Mouse (Mus musculus) forebrain, embryonic 11.5 days (tissue): ENCODE measurements at regions not wholly inside any gene's neighbourhood (a gene's known extent, or its start where the extent isn't known, plus 50 kb on each side); places are given as distances from the start of the nearest gene placed in this dataset.

Source experiments
- ATAC-seq: fragments of 200-750 bp; cut with Nextera tagmentation; replicated peaks from 2 replicates; pipeline ENCODE4 v1.8.0; 2017; ENCODE audit warnings: moderate TSS enrichment; ENCODE audit not compliant: low FRiP score
- DNase-seq: peaks from one replicate; pipeline ENCODE4 v3.0.0-alpha.2; 2017; ENCODE audit warnings: low spot score
- H3K27ac ChIP-seq: fragments of 300-500 bp; sonication (generic); 2 replicates; pipeline ENCODE4 v1.5.1; 2014; ENCODE audit warnings: low read depth, low read length
- H3K27me3 ChIP-seq: fragments of 300-500 bp; sonication (generic); 2 replicates; pipeline ENCODE4 v1.6.1; 2014; ENCODE audit warnings: mild to moderate bottlenecking, low read length, mixed read lengths; ENCODE audit not compliant: control insufficient read depth, insufficient read depth
- H3K36me3 ChIP-seq: fragments of 300-500 bp; sonication (generic); 2 replicates; pipeline ENCODE4 v1.6.1; 2014; ENCODE audit warnings: mild to moderate bottlenecking, low read length, moderate library complexity, mixed read lengths; ENCODE audit not compliant: control insufficient read depth, insufficient read depth
- H3K4me1 ChIP-seq: fragments of 300-500 bp; sonication (generic); replicated peaks from 2 replicates; pipeline ENCODE4 v1.6.1; 2014; ENCODE audit warnings: low read length, mixed read lengths; ENCODE audit not compliant: control insufficient read depth, insufficient read depth
- H3K4me2 ChIP-seq: fragments of 300-500 bp; sonication (generic); 2 replicates; pipeline ENCODE4 v1.6.1; 2014; ENCODE audit warnings: low read depth, mild to moderate bottlenecking, low read length, moderate library complexity, mixed read lengths; ENCODE audit not compliant: severe bottlenecking
- H3K4me3 ChIP-seq: fragments of 300-500 bp; sonication (generic); 2 replicates; pipeline ENCODE4 v1.5.1; 2014; ENCODE audit warnings: low read depth, low read length
- H3K9ac ChIP-seq: fragments of 300-500 bp; sonication (generic); 2 replicates; pipeline ENCODE4 v1.6.1; 2014; ENCODE audit warnings: low read length
- H3K9me3 ChIP-seq: fragments of 300-500 bp; sonication (generic); 2 replicates; pipeline ENCODE4 v1.6.1; 2016; ENCODE audit warnings: low read length, mixed read lengths; ENCODE audit not compliant: control insufficient read depth
- WGBS: fragments of 180-500 bp; shearing (Covaris S2); extraction: QIAGEN DNeasy Blood & Tissue Kit; methylation state at CpG from one replicate; pipeline ENCODE4 v1.1.7; 2014; 5-methylcytosine and 5-hydroxymethylcytosine counted together

- ATAC-seq, result peak; percentile 80
- Histone ChIP-seq H3K27me3 (no peaks in the 10 kb centered on the region), H3K4me2 (no peak overlapping the region), H3K27ac (no peak overlapping the region; the same call in 1 of the 2 replicates), H3K9me3 (no peaks in the 10 kb centered on the region), H3K36me3 (no peaks in the 10 kb centered on the region), H3K4me1 (no peaks in the 10 kb centered on the region), H3K4me3 (no peak overlapping the region), H3K9ac (no peak overlapping the region)
- peak; percentile 57 for DNase-seq
- WGBS, result 6% methylated on average over 1 of the region's 1 CpGs
Observed at GRCm38 (mm10) chr3:20986942-20987341, 620.0 kb upstream of the Agtr1b start.

- WGBS, result 0% methylated on average over 1 of the region's 1 CpGs
- H3K27ac ChIP-seq, result no peak overlapping the region
- no peaks in the 10 kb centered on the region for H3K36me3 ChIP-seq
- H3K9ac ChIP-seq, result no peak overlapping the region
- ATAC-seq (peak; percentile 93), DNase-seq (peak; percentile 70)
- H3K4me2 ChIP-seq, result no peak overlapping the region
- H3K4me3 ChIP-seq, result no peak overlapping the region
- no peaks in the 10 kb centered on the region for H3K4me1 ChIP-seq
- no peaks in the 10 kb centered on the region for H3K9me3 ChIP-seq
- no peaks in the 10 kb centered on the region for H3K27me3 ChIP-seq
Observed at GRCm38 (mm10) chr3:20986377-20986727, 619.4 kb upstream of the Agtr1b start.

- H3K4me2 ChIP-seq, result no peak overlapping the region
- 44% methylated on average over 4 of the region's 4 CpGs for WGBS
- H3K36me3 ChIP-seq, result no peaks in the 10 kb centered on the region
- no peaks in the 10 kb centered on the region for H3K27me3 ChIP-seq
- H3K9ac ChIP-seq, result no peak overlapping the region
- no peaks in the 10 kb centered on the region for H3K4me1 ChIP-seq
- ATAC-seq, result peak; percentile 62
- 0 out of 2 replicates have a peak overlapping the region, but pooled peaks have one; percentile 26 for H3K27ac ChIP-seq
- no peak overlapping the region for H3K4me3 ChIP-seq
- H3K9me3 ChIP-seq, result no peaks in the 10 kb centered on the region
- DNase-seq, result peak; percentile 50
Observed at GRCm38 (mm10) chr3:20985682-20986376, 618.9 kb upstream of the Agtr1b start.

DNA sequence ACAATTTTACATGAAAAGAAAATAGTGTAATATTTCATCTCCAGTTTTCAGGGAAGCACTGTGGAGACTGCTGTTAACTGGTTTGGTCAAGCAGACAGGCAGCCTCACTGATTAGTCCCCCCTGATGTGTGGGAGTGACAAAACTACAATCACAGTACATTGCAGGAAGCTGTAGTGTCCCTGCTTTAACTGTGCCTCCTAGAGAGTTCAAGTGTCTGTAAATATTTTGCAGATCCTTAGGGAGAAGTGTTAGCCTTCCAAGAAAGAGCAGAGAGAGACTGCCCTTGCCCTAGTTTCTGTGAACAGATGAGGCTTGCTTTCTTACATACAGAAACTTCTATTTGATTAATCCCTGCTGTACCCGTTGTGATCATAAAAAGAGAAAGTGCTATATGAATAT lies 617.2 kb upstream of the Agtr1b start:
- ATAC-seq, result no peak
- no peak overlapping the region for H3K9ac ChIP-seq
- no peak overlapping the region for H3K27ac ChIP-seq
- no peak overlapping the region for H3K4me2 ChIP-seq
- no peaks in the 10 kb centered on the region for H3K36me3 ChIP-seq
- no peaks in the 10 kb centered on the region for H3K4me1 ChIP-seq
- WGBS, result 47% methylated on average over 1 of the region's 1 CpGs
- no peak overlapping the region for H3K4me3 ChIP-seq
- H3K9me3 ChIP-seq, result no peaks in the 10 kb centered on the region
- no peaks in the 10 kb centered on the region for H3K27me3 ChIP-seq
- no peak for DNase-seq

DNA sequence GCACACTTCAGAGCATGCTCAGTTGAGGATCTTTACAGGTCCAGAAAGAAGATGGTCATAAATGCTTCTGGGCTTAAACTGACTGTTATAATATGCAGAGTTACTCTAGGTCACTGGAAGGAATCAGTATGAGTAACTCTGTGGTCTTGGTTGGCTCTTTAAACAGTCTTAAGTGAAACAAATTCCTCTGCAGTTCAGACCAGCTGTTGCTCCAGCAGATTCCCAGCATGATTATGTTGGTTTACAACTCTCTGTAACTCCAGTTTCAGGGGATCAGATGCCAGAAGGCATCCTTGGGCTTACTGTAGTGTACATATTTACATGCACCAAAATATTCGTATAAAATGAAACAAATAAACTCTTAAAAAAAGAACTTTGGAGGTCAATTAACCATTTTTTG lies 606.1 kb upstream of the Agtr1b start:
- H3K36me3 ChIP-seq, result no peaks in the 10 kb centered on the region
- H3K4me2 ChIP-seq, result no peak overlapping the region
- H3K9me3 ChIP-seq, result no peaks in the 10 kb centered on the region
- H3K9ac ChIP-seq, result no peak overlapping the region
- DNase-seq (no peak), ATAC-seq (no peak)
- no peaks in the 10 kb centered on the region for H3K4me1 ChIP-seq
- no peak overlapping the region for H3K4me3 ChIP-seq
- H3K27ac ChIP-seq, result no peak overlapping the region
- 80% methylated on average over 1 of the region's 1 CpGs for WGBS
- H3K27me3 ChIP-seq, result no peaks in the 10 kb centered on the region
